Mouse (Mus musculus) gastrocnemius, postnatal 4 days (tissue): Measurements from ENCODE around the gene Trim24. TPM values are rescaled to one million over a fixed set of nuclear protein-coding genes. Genes with fewer than 3 reads are reported as not detected.

ENCODE experiments used
- DNase-seq, 2 experiments: peaks; one replicate each; pipeline ENCODE4 v3.0.0; 2021 to 2022; ENCODE audit warnings: low spot score in 2 of 2, mixed read lengths in 2 of 2
- total RNA-seq, 2 experiments: library from RNA; stranded (reverse); gene quantifications; 2 replicates each; pipeline ENCODE4 v1.2.3; 2021

The Trim24 gene
- total RNA-seq, 2 experiments from 2014 or later, result 29.0 to 34.9 TPM

DNA sequence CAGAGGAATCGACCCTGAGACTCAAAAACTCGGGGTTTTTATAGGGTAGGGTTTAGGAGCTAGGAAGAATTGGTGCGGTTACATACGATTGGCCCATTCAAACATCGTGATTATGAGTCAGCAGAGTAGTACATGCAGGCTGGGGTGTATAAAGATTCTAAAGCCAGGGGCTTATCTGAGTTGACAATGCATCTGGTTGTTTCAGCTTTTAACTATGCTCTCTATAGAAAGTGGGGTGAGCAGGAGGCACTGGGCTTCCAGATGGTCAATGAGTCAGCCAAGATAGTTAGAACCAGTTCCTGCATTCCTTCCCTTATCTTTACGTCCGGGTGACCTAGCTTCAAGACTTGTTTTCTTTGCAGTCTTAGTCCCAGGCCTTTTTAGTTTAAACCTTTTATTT, 7.7 kb upstream of the Trim24 start:
- DNase-seq, result no peak

DNA sequence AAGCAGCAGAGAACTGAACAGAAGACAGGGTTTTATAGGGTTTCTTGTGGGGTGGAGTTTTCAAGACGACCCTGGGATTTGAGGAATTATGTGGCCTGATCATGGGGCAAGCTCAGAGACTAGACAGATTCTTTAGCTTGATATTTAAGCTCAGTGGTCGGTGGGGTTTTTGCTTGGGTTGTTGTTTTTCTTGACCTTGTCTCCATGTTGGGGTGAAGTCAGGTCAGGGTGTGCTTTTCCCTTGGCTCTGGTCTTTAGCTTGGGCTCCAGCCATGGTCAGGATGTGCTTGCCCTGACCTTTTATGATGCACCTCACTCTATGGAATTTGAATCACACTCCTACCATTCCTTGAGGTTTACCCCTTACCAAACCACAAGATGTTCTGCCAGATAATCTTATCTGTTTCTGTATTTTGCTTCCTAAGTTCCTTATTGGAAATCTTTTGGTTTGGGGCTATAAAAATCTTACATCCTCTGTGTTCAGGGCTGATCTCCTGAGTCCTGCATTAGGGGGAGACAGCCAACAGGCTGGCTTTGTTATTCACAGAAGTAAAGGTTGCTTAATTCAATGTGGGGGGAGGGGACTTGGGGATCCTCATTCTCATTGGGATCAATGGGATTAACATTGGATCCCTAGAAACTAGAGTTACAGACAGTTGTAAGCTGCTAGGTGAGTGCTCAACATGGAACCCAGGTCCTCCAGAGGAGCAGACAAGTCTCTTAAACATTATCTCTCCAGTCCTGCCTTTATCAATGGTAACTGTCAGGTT, 6.5 kb upstream of the Trim24 start:
- DNase-seq, result no peak

- DNase-seq, result peak; percentile 36 to 56
Measured at GRCm38 (mm10) chr6:37871137-37871851, 683 bp downstream of the Trim24 start.

DNA sequence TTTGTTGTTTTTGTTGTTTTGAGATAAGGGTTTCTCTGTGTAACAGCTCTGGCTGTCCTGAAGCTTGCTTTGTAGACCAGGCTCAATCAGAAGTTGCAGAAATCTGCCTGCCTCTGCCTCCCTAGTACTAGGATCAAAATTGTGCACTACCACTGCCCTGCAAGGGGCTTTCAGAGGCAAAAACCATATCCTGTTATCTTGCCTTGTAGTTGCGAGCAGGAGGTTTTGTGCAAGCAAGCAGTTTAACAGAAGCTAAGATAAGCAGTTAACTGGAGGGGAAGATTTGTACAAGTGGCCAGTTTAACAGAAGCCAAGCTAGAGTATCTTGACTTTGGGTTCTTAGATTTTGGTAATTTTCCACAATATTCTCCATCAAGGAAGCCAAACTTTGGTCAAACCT, 2.2 kb downstream of the Trim24 start:
- no peak for DNase-seq

DNA sequence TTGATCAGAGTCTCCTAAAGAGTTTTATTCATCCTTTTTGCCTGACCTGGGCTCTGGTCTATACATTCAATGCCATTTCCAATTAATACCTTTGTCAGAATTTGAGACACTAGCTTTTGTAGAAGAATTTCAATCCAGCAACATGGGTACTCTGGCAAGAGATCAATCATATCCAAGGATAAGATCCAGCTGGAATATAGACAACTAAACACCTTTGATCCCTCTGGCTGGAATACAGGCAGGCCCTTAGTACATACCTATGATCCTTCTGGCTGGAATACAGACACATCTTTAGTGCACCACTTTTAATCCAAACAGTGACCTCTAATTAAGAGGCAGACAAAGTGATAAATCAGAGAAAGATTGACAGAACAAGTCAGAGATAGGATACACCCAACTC, 3.1 kb downstream of the Trim24 start:
- DNase-seq, result no peak

DNA sequence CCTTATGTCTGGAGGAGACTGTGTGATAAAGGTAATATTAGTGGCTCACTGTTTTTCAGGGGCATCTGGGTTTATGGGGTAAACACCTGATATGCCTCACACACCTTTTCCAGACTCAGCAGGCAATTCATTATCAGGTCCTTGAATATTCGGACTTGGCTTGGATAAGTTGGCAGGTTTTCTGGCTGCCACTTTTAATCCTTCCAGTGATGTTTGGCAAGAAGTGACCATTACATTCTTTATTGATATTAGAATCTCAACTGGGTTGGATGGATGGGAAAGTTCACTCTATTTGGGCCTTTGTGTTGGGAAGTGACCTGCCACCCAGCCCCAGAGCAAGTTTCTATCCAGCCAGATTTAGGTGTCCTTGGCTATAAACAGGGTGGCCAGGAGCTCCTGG, 7.6 kb downstream of the Trim24 start:
- no peak for DNase-seq

- DNase-seq, result no peak
Measured at GRCm38 (mm10) chr6:37880586-37880985, 10.0 kb downstream of the Trim24 start.

GRCm38 (mm10) chr6:37893586-37893985, 23.0 kb downstream of the Trim24 start:
- no peak for DNase-seq

GRCm38 (mm10) chr6:37895646-37896435, 25.2 kb downstream of the Trim24 start:
- DNase-seq, result peak in 1 of 2 experiments; percentile 19

DNA sequence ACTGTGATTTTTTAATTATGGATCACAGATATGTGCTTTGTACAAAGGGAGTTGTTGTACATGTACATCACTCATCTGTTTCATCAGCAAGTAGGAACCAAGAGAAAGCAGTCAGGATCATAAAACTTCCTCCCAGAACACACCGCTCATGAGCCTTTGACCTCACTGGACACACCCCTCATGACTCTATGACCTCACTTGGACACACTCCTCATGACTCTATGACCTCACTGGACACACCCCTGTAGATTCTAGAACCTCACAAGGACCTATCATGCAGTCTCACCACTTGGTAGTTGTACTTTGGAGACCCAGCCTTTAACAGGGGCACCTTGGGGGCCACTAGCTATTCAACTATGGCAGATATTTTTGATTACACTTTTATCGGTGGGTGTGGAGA, 29.6 kb downstream of the Trim24 start:
- no peak for DNase-seq

- DNase-seq, result no peak
Measured at GRCm38 (mm10) chr6:37901791-37902190, 31.2 kb downstream of the Trim24 start.

- DNase-seq, result no peak
Measured at GRCm38 (mm10) chr6:37903810-37904209, 33.2 kb downstream of the Trim24 start.

DNA sequence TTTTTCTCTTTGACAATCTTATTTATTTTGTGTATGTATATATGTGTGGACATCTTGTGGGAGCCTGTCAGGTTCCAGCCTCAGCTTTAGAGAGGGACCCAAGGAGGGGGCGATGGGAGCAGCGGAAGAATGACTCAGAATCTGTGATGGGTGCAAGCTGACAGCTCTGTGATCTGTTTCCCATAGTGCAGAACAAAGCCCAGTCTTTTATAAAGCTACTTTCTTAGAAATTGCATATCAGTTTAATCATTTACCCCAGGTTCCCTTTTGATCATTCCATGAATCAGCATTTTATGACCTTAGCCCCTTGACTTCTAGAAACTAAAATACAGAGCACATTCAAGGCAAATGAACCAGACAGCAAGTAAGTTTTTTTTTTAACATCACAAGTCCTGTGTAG, 42.9 kb downstream of the Trim24 start:
- DNase-seq, result no peak

GRCm38 (mm10) chr6:37925104-37925503, 54.5 kb downstream of the Trim24 start:
- DNase-seq, result no peak

- DNase-seq, result no peak
Measured at GRCm38 (mm10) chr6:37926751-37927150, 56.1 kb downstream of the Trim24 start.

- no peak for DNase-seq
Measured at GRCm38 (mm10) chr6:37936498-37936897, 65.9 kb downstream of the Trim24 start.

GRCm38 (mm10) chr6:37951306-37951705, 80.7 kb downstream of the Trim24 start:
- DNase-seq, result no peak

GRCm38 (mm10) chr6:37967386-37967785, 96.8 kb downstream of the Trim24 start:
- DNase-seq, result no peak

GRCm38 (mm10) chr6:38007459-38007858, 136.8 kb downstream of the Trim24 start:
- peak in 1 of 2 experiments; percentile 49 for DNase-seq

- no peak for DNase-seq
Measured at GRCm38 (mm10) chr6:38012829-38013228, 142.2 kb downstream of the Trim24 start.
